In the genomic region with DNA sequence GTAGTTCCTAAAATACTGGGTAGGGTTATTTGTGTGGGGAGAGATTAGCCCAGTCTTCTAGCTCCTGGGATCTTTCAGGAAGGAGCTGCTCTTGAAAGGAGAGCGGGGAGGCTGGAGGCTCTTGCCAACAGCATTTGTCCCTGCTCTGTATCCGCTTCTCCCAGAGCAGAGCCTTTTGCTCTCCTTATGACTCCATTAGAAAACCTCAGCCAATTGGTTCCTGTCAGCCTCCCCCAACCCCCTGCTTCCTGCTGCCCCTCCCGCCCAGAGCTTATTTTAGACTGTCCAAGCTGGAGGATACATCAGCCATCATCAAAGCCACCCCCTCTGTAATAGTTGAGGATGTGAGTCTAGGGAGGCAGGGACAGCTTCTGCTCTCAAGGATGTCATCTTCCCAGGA, we compare ENCODE assay signal across 8 mouse cellular contexts. TPM values are rescaled to one million over a fixed set of nuclear protein-coding genes. Genes with fewer than 3 reads are reported as not detected.
DNase-seq lines count a peak whose midpoint lies in the region; ATAC-seq and TF ChIP-seq lines count a peak whose summit lies in the region.

No protein-coding gene starts in this region.

- H3K9me3 ChIP-seq in hindbrain, embryonic 15.5 days: no peaks in the 10 kb centered on the region
- no peaks in the 10 kb centered on the region for H3K9me3 ChIP-seq in midbrain, embryonic 10.5 days (replicated peaks)

- no peak for TF ChIP-seq CTCF in gastrocnemius, adult 2 months (IDR thresholded peaks at IDR 0.05)

- 35% methylated on average over 3 of the region's 3 CpGs for WGBS in hindbrain, embryonic 15.5 days
- 55% methylated on average over 3 of the region's 3 CpGs for WGBS in midbrain, embryonic 10.5 days

- peaks cover 60% of the 10 kb centered on the region for H3K4me1 ChIP-seq in hindbrain, embryonic 15.5 days (replicated peaks)
- H3K4me1 ChIP-seq in midbrain, embryonic 10.5 days: peaks cover 36% of the 10 kb centered on the region

- H3K4me2 ChIP-seq in hindbrain, embryonic 15.5 days: peak overlapping the region; percentile 89

- peak overlapping the region; percentile 86 for H3K4me3 ChIP-seq in gastrocnemius, adult 2 months
- H3K4me3 ChIP-seq in hindbrain, embryonic 15.5 days: peak overlapping the region; percentile 77; the same call in 1 of the 2 replicates
- peak overlapping the region; percentile 19; the same call in 1 of the 2 replicates for H3K4me3 ChIP-seq in midbrain, embryonic 10.5 days

- H3K36me3 ChIP-seq in hindbrain, embryonic 15.5 days: no peaks in the 10 kb centered on the region
- peaks cover 2% of the 10 kb centered on the region for H3K36me3 ChIP-seq in midbrain, embryonic 10.5 days

- intact Hi-C loops in gastrocnemius, adult 2 months (cut with DNase I): loop anchor here (5.0 kb wide), 2 partner anchors 42 to 62 kb away; no protein-coding TSS in a partner anchor
- intact Hi-C loops in left cerebral cortex, postnatal 10 days (cut with DNase I): loop anchor here (5.0 kb wide), 1 partner anchor 67 kb away; no protein-coding TSS in a partner anchor

- ATAC-seq in hindbrain, embryonic 15.5 days (ENCODE audit: low FRiP score, low read depth): peak; percentile 9; the same call in 1 of the 2 replicates
- no peak for ATAC-seq in granulocyte monocyte progenitor cell, adult 5-6 weeks (replicated peaks; ENCODE audit: poor library complexity, severe bottlenecking)

- H3K27me3 ChIP-seq in hindbrain, embryonic 15.5 days: no peaks in the 10 kb centered on the region
- H3K27me3 ChIP-seq in midbrain, embryonic 10.5 days (ENCODE audit: low read depth, poor library complexity, severe bottlenecking): peaks cover 18% of the 10 kb centered on the region

- DNase-seq in Muller cell, postnatal 12 days (ENCODE audit: inconsistent ontology term): peak; percentile 53
- peak; percentile 42 for DNase-seq in cerebellum, adult 8-10 months
- DNase-seq in gastrocnemius, adult 2 months: peak; percentile 77
- DNase-seq in left cerebral cortex, postnatal 10 days (ENCODE audit: extremely low spot score in 1 of 2, low spot score in 2 of 2): peak; percentile 39 to 83
- DNase-seq in midbrain, embryonic 10.5 days (ENCODE audit: low spot score): peak; percentile 16
- no peak for DNase-seq in urinary bladder, adult 2 months (ENCODE audit: low spot score)

- peak overlapping the region; percentile 97 for H3K27ac ChIP-seq in gastrocnemius, adult 2 months
- H3K27ac ChIP-seq in hindbrain, embryonic 15.5 days (replicated peaks): peak overlapping the region; percentile 64
- H3K27ac ChIP-seq in midbrain, embryonic 10.5 days (replicated peaks): no peak overlapping the region

- H3K9ac ChIP-seq in hindbrain, embryonic 15.5 days: peak overlapping the region; percentile 25; the same call in 1 of the 2 replicates

RNA-seq across cellular contexts. Expression of a gene that starts 3.7 kb away (rescaled TPM):
- 10 to 100 TPM; 75.6 to 87.2 TPM for total RNA-seq in gastrocnemius, adult 2 months (2021)
- 78.7 and 80.4 TPM in 2 replicates for polyA plus RNA-seq in hindbrain, embryonic 15.5 days (2015; fragmentation: Nextera tagmentation; extraction: Ambion mirVana)
- 100 to 1,000 TPM; 239 to 247 TPM for total RNA-seq in left cerebral cortex, postnatal 10 days (2021)
- polyA plus RNA-seq in midbrain, embryonic 10.5 days (2016; fragmentation: Nextera tagmentation; extraction: Ambion mirVana): 24.6 and 27.1 TPM in 2 replicates
- 50.1 and 70.7 TPM in 2 replicates for total RNA-seq in granulocyte monocyte progenitor cell, adult 5-6 weeks (2014; fragmentation: Nextera tagmentation)
- total RNA-seq in granulocyte monocyte progenitor cell, adult 5-6 weeks (2017): 56.4 and 71.4 TPM in 2 replicates
- 136 and 151 TPM in 2 replicates for polyA plus RNA-seq in urinary bladder, adult 2 months (2012; rRNA removed)

Comparison
In these comparisons a context has a peak if more than half of its experiments do, and no peak if none do; other contexts are left out.
1. H3K4me3 ChIP-seq: peak in every context shown above with its lines; median percentile 86 in gastrocnemius, adult 2 months; 77 in hindbrain, embryonic 15.5 days; 19 in midbrain, embryonic 10.5 days.